Mouse (Mus musculus) G1E (cell line): ENCODE measurements at regions not wholly inside any gene's neighbourhood (a gene's known extent, or its start where the extent isn't known, plus 50 kb on each side); places are given as distances from the start of the nearest gene placed in this dataset.

Source experiments
- ATAC-seq: 2 replicates; pipeline ENCODE4 v1.8.0; 2016; ENCODE audit warnings: mild to moderate bottlenecking; ENCODE audit not compliant: insufficient number of reproducible peaks, poor library complexity, low FRiP score, severe bottlenecking; ENCODE audit errors: extremely low read depth
- DNase-seq: peaks from one replicate; pipeline ENCODE4 v3.0.0; 2012; ENCODE audit warnings: low spot score
- H3K27me3 ChIP-seq: 2 replicates; pipeline ENCODE4 v1.6.1; 2012; ENCODE audit warnings: mild to moderate bottlenecking, low read length, inconsistent platforms; ENCODE audit not compliant: insufficient read depth
- H3K36me3 ChIP-seq: replicated peaks from 2 replicates; pipeline ENCODE3; 2012; ENCODE audit warnings: mild to moderate bottlenecking, inconsistent platforms
- H3K4me1 ChIP-seq: 2 replicates; pipeline ENCODE4 v1.6.1; 2012; ENCODE audit warnings: low read depth, low read length, inconsistent platforms, mixed read lengths; ENCODE audit not compliant: insufficient read depth
- H3K4me3 ChIP-seq: 2 replicates; pipeline ENCODE4 v1.5.1; 2012; ENCODE audit warnings: low read depth, mild to moderate bottlenecking, inconsistent platforms, low read length, moderate library complexity, mixed read lengths
- H3K9me3 ChIP-seq: replicated peaks from 2 replicates; pipeline ENCODE4 v1.6.1; 2012; ENCODE audit warnings: inconsistent platforms
- CTCF ChIP-seq: IDR thresholded peaks from 2 replicates; pipeline ENCODE4 v1.5.1; 2012; ENCODE audit warnings: low read depth, low read length, inconsistent platforms, mixed read lengths
- GATA1 ChIP-seq: IDR thresholded peaks from 2 replicates; pipeline ENCODE4 v1.6.1; 2012; ENCODE audit warnings: borderline replicate concordance, low read length, inconsistent platforms, mixed read lengths
- GATA2 ChIP-seq: IDR thresholded peaks from 2 replicates; pipeline ENCODE4 v1.6.1; 2012; ENCODE audit warnings: low read depth, low read length, inconsistent platforms, borderline replicate concordance
- POLR2AphosphoS5 ChIP-seq: IDR thresholded peaks from 2 replicates; pipeline ENCODE4 v1.6.1; 2012; ENCODE audit warnings: low read depth, low read length, inconsistent platforms; ENCODE audit not compliant: insufficient replicate concordance
- TAL1 ChIP-seq: conservative IDR thresholded peaks from 2 replicates; pipeline ENCODE4 v1.6.1; 2012; ENCODE audit warnings: low read depth, low read length, inconsistent platforms, mixed read lengths

GRCm38 (mm10) chr3:77993700-77994099 is 1292.6 kb downstream of the Rapgef2 start:
- DNase-seq: no peak
- no peak for ATAC-seq
- no peaks in the 10 kb centered on the region for H3K4me1 ChIP-seq
- TF ChIP-seq GATA2 (no peak), POLR2AphosphoS5 (no peak)
- H3K27me3 ChIP-seq: no peaks in the 10 kb centered on the region
- H3K9me3 ChIP-seq: no peaks in the 10 kb centered on the region
- H3K36me3 ChIP-seq: no peaks in the 10 kb centered on the region
- H3K4me3 ChIP-seq: no peak overlapping the region

- Histone ChIP-seq H3K9me3 (no peaks in the 10 kb centered on the region), H3K36me3 (no peaks in the 10 kb centered on the region), H3K27me3 (no peaks in the 10 kb centered on the region), H3K4me1 (no peaks in the 10 kb centered on the region), H3K4me3 (no peak overlapping the region)
- DNase-seq (no peak), ATAC-seq (no peak)
- no peak for TF ChIP-seq POLR2AphosphoS5
- TF ChIP-seq CTCF: no peak
- no peak for TF ChIP-seq TAL1
- no peak for TF ChIP-seq GATA2
- TF ChIP-seq GATA1: no peak
Observed at GRCm38 (mm10) chr3:77944801-77945200, 1341.5 kb downstream of the Rapgef2 start.

GRCm38 (mm10) chr3:77897244-77897643 is 1389.1 kb downstream of the Rapgef2 start:
- Histone ChIP-seq H3K4me1 (no peaks in the 10 kb centered on the region), H3K4me3 (no peak overlapping the region), H3K36me3 (no peaks in the 10 kb centered on the region), H3K27me3 (no peaks in the 10 kb centered on the region), H3K9me3 (no peaks in the 10 kb centered on the region)
- ATAC-seq (no peak), DNase-seq (no peak)
- no peak for TF ChIP-seq POLR2AphosphoS5
- no peak for TF ChIP-seq CTCF
- TF ChIP-seq TAL1: no peak

GRCm38 (mm10) chr3:77887634-77888033 is 1398.7 kb downstream of the Rapgef2 start:
- no peaks in the 10 kb centered on the region for H3K27me3 ChIP-seq
- H3K9me3 ChIP-seq: no peaks in the 10 kb centered on the region
- H3K4me1 ChIP-seq: no peaks in the 10 kb centered on the region
- no peak for DNase-seq
- no peak overlapping the region for H3K4me3 ChIP-seq
- no peaks in the 10 kb centered on the region for H3K36me3 ChIP-seq
- TF ChIP-seq GATA1 (no peak), CTCF (no peak), POLR2AphosphoS5 (no peak), GATA2 (no peak), TAL1 (no peak)
- ATAC-seq: no peak

- H3K4me3 ChIP-seq: no peak overlapping the region
- H3K27me3 ChIP-seq: no peaks in the 10 kb centered on the region
- H3K4me1 ChIP-seq: no peaks in the 10 kb centered on the region
- TF ChIP-seq TAL1: no peak
- ATAC-seq (no peak), DNase-seq (no peak)
- no peaks in the 10 kb centered on the region for H3K36me3 ChIP-seq
- no peaks in the 10 kb centered on the region for H3K9me3 ChIP-seq
Observed at GRCm38 (mm10) chr3:77848717-77849241, 1437.5 kb downstream of the Rapgef2 start.

- DNase-seq (no peak), ATAC-seq (no peak)
- TF ChIP-seq GATA1 (no peak), CTCF (no peak), POLR2AphosphoS5 (no peak), TAL1 (no peak), GATA2 (no peak)
- no peak overlapping the region for H3K4me3 ChIP-seq
- H3K4me1 ChIP-seq: no peaks in the 10 kb centered on the region
- H3K27me3 ChIP-seq: no peaks in the 10 kb centered on the region
- no peaks in the 10 kb centered on the region for H3K9me3 ChIP-seq
- H3K36me3 ChIP-seq: no peaks in the 10 kb centered on the region
Observed at GRCm38 (mm10) chr3:77832230-77832805, 1454.0 kb downstream of the Rapgef2 start.

- Histone ChIP-seq H3K36me3 (no peaks in the 10 kb centered on the region), H3K27me3 (no peaks in the 10 kb centered on the region), H3K4me1 (no peaks in the 10 kb centered on the region), H3K4me3 (no peak overlapping the region), H3K9me3 (no peaks in the 10 kb centered on the region)
- no peak for TF ChIP-seq CTCF
- TF ChIP-seq POLR2AphosphoS5: no peak
- no peak for TF ChIP-seq GATA1
- no peak for TF ChIP-seq GATA2
- ATAC-seq (no peak), DNase-seq (no peak)
Observed at GRCm38 (mm10) chr3:77831760-77832159, 1454.6 kb downstream of the Rapgef2 start.
